Mouse (Mus musculus): ENCODE data around the gene Mvd. TPM values are rescaled to one million over a fixed set of nuclear protein-coding genes. Genes with fewer than 3 reads are reported as not detected.

Mvd gene
- 7.4 and 8.7 TPM in 2 replicates for polyA plus RNA-seq (2012; ENCODE audit: low replicate concordance)

GRCm38 (mm10) chr8:122443262-122444006 is at the start of gene Mvd:
Mvd (minus strand) TSS chr8:122443422.

GRCm38 (mm10) chr8:122475580-122476320 is 32.5 kb upstream of the Mvd start, which contains the start of the genes Rnf166 and Ctu2:
Rnf166 (minus strand) TSS chr8:122476064.
Ctu2 (plus strand) TSS chr8:122476143.

GRCm38 (mm10) chr8:122460524-122461472 is 17.6 kb upstream of the Mvd start, which contains the start of gene Snai3:
Snai3 (minus strand) TSS chr8:122460733.

GRCm38 (mm10) chr8:122432443-122433268 is 10.6 kb downstream of the Mvd start, which contains the start of gene Cyba:
Cyba (minus strand) TSS chr8:122432930.

GRCm38 (mm10) chr8:122421376-122422070 is 21.7 kb downstream of the Mvd start, which contains the start of gene Il17c:
Il17c (plus strand) TSS chr8:122422020.

Other genes with a start within 250 kb of the Mvd start
- 1,742 and 2,184 TPM in 2 replicates for gene Zfpm1, start 161.3 kb downstream of the Mvd start, polyA plus RNA-seq (2012; ENCODE audit: low replicate concordance)
- gene Trhr2, start 82.7 kb downstream of the Mvd start, polyA plus RNA-seq (2012; ENCODE audit: low replicate concordance), result not detected in 2 replicates
- gene Zc3h18, start 66.8 kb downstream of the Mvd start, polyA plus RNA-seq (2012; ENCODE audit: low replicate concordance), result 91.5 and 120 TPM in 2 replicates
- gene Il17c, start 21.4 kb downstream of the Mvd start, polyA plus RNA-seq (2012; ENCODE audit: low replicate concordance), result 0.27 TPM in 1 of 2 replicates, not detected in the other
- 241 and 437 TPM in 2 replicates for gene Cyba, start 10.5 kb downstream of the Mvd start, polyA plus RNA-seq (2012; ENCODE audit: low replicate concordance)
- 0.42 and 0.59 TPM in 2 replicates for gene Snai3, start 17.3 kb upstream of the Mvd start, polyA plus RNA-seq (2012; ENCODE audit: low replicate concordance)
- gene Rnf166, start 32.6 kb upstream of the Mvd start, polyA plus RNA-seq (2012; ENCODE audit: low replicate concordance), result 16.7 and 27.1 TPM in 2 replicates
- gene Ctu2, start 32.7 kb upstream of the Mvd start, polyA plus RNA-seq (2012; ENCODE audit: low replicate concordance), result 35.6 and 52.9 TPM in 2 replicates
- 144 and 175 TPM in 2 replicates for gene Piezo1, start 107.9 kb upstream of the Mvd start, polyA plus RNA-seq (2012; ENCODE audit: low replicate concordance)
- gene Cdt1, start 124.6 kb upstream of the Mvd start, polyA plus RNA-seq (2012; ENCODE audit: low replicate concordance), result 618 and 659 TPM in 2 replicates
- gene Aprt, start 133.5 kb upstream of the Mvd start, polyA plus RNA-seq (2012; ENCODE audit: low replicate concordance), result 73.2 and 246 TPM in 2 replicates
- 2.4 and 8.2 TPM in 2 replicates for gene Galns, start 168.0 kb upstream of the Mvd start, polyA plus RNA-seq (2012; ENCODE audit: low replicate concordance)
- gene Trappc2l, start 168.2 kb upstream of the Mvd start, polyA plus RNA-seq (2012; ENCODE audit: low replicate concordance), result 1.6 TPM in 1 of 2 replicates, not detected in the other
- not detected in 2 replicates for gene Pabpn1l, start 179.3 kb upstream of the Mvd start, polyA plus RNA-seq (2012; ENCODE audit: low replicate concordance)

Measured in leukemia stem cell, adult 10-12 weeks (primary cell).